Mouse (Mus musculus): ENCODE data around the gene Map6. TPM values are rescaled to one million over a fixed set of nuclear protein-coding genes. Genes with fewer than 3 reads are reported as not detected.
A peak's percentile ranks its signal among the peaks of the same experiment; 100 is the strongest.
"Not testable (repeated sequence)": the region's sequence is repeated elsewhere in the genome, so short reads cannot be mapped to it uniquely, and the experiment has no call there.

Map6 gene
- total RNA-seq, 2 experiments from 2014 or later, result 182 to 190 TPM

- intact Hi-C loops (cut with DNase I), result no loop called here
- no peak for DNase-seq (ENCODE audit: low spot score in 2 of 2)
These were observed 81.6 kb downstream of the Map6 start for GRCm38 (mm10) chr7:99348883-99349282.

DNA sequence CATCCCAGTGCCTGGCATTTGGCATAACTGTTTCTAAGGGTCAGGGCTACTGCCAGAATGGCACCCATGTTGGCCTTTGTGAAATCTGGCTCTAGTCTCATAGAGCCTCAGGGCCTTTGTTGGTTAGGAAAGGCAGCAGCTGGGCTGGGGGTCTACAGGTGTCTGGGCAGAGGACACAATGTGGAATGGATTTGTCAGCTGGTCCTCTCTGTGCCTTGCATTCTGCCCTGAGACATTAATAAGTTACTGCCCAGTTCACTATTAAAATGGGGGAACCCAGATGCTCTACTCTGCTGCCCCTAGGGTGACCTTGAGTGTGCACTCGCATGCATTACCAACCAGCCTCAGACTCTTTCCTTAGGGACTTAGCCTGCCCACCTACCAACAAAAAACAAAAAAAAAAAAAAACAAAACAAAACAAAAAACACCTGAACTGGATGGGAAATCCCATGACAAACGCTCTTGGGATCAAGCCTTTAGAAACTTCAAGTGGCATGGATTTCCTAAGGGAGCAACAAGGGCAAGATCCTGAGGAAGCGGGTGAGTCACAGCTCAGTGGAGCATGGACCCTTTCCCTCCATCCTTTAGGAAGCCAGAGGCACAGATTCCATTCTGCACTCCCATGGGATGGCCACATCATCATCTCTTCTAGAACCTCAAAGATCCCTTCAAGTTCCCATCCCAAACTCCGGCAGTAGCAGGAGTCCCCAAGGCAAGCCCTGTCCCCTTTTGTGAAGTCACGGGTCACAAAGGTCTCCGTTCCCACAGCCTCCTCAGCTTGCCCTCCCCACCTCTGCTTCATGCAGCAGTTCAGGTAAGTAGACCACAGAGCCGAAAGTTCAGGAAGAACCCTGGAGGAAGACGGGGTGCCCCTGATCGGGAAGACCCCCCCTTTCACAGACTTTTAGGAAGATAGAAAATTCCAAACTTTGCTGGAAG is 82.8 kb downstream of the Map6 start:
- intact Hi-C loops (cut with DNase I), result no loop called here
- DNase-seq (ENCODE audit: low spot score in 2 of 2), result no peak

DNA sequence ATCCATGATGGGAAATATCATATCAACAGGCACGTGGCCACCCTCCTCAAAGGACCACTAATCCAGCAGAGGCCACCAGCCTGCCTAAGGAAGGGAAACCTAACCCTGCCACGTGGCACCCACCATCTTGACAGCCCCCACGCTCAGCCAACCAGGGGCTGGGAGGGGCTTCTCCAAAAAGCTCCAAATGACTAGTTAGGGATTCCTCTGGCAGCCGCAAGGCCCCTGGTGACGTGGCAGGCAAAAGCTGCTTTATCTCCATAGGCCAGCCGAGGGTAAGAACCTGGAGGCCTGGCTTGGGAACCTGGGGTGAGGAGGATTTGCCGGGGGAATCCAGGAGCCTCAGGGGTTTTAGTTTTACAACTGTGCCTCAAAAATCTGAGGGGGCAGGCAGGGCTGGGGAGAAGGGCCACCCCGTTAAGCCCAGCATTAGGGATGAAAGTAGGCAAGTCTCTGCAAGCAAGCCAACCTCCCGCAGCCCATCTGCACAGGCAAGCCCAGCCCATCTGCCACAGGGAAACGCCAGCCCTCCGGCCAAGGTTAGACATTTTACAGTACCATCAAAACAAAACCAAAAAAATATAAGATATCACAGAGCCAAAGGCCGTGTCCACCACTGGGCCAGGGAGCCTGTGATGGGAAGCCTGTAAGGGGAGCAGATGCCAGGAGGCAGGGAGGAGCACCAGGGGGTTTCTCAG is 84.0 kb downstream of the Map6 start:
- intact Hi-C loops (cut with DNase I), result no loop called here
- no peak for DNase-seq (ENCODE audit: low spot score in 2 of 2)

GRCm38 (mm10) chr7:99351802-99352517 is 84.7 kb downstream of the Map6 start:
- DNase-seq (ENCODE audit: low spot score in 2 of 2), result no peak
- intact Hi-C loops (cut with DNase I), result no loop called here

DNA sequence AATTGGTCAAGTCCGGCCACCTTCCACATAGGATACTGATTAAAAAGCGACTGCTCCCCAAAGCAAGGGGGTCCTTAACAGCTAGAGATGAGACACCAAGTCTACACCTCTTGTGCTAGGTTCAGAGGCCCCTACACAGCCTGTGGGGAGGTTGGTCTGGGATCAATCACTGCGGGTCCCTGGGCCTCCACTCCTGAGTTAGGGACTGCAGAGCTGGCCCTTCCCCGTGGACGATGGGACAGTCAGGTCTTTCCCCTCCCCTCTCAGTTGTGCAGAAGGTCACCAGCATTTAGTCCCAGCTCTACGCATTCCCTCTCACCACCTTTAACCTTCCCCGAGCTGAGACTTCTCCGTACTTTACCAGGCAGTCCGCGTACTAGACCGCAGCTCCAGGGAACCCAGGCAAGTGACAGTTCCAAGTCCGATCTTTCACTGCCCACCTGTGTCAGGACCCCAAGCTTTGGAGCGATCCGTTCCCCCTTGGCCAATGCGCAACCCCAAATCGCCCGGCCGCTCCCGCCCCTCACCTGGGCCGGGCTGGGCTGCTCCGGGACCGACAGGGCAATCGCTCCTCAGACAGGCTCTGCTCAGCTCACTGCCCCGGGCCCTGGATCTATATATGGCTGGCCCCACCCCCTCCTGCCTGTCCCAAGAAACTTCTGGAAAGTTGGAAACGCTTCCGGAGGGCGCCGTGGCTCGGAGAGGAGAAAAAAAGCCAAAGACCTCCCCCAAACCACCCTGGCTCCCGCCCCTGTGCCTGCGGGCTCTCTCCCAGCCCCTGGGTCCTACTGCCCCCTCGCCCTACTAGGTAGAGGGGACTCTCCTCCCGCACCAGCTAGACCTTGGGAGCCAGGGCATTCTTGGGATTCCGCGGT is 85.5 kb downstream of the Map6 start, which contains the start of gene Serpinh1:
Gene Serpinh1 (minus strand): TSS at position 714 of the 875 bp plus-strand sequence.
- intact Hi-C loops (cut with DNase I), result no loop called here
- DNase-seq (ENCODE audit: low spot score in 2 of 2), result peak in 1 of 2 experiments; percentile 51

DNA sequence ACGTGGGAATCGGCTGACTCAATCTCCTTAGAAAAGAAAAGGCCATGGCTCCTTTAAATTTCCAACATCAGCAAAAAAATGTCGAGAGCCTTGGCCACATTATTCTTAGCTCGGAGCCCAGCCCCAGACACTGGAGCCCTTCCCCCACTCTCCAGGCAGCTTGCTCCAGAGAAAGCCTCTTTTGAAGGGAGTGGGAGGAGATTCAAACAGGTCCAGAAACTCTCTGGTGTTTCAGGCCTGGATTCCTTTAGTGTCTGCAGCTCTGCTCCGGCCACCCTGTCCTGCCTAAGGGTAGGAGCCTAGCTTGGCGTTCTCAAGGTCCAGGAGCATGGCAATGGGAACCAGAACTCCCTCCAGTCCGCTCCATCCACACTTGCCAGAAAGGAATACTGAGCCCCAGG is 88.5 kb downstream of the Map6 start:
- DNase-seq (ENCODE audit: low spot score in 2 of 2), result peak; percentile 81 to 91
- intact Hi-C loops (cut with DNase I), result no loop called here

GRCm38 (mm10) chr7:99356244-99356930 is 89.1 kb downstream of the Map6 start:
- intact Hi-C loops (cut with DNase I), result no loop called here
- DNase-seq (ENCODE audit: low spot score in 2 of 2), result no peak

DNA sequence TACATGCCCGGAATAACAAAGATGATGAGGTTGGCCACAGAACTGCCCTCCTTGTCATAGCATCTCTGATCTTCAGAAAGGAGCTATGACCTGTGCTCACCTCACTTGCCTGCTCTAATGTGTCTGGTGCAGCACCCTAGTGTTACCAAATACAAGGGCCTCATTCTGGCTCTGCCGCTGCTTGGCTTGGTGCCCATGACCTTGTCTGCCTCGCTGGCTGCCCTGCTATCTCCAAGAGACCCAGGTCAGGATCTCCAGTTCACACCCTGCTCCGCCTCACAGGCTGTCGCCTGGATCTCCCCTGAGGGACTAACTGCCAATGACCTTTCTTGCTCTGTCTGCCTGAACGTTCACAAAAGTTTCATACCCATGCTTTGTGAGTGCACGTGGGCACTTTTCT is 90.0 kb downstream of the Map6 start:
- intact Hi-C loops (cut with DNase I), result no loop called here
- DNase-seq (ENCODE audit: low spot score in 2 of 2), result no peak

DNA sequence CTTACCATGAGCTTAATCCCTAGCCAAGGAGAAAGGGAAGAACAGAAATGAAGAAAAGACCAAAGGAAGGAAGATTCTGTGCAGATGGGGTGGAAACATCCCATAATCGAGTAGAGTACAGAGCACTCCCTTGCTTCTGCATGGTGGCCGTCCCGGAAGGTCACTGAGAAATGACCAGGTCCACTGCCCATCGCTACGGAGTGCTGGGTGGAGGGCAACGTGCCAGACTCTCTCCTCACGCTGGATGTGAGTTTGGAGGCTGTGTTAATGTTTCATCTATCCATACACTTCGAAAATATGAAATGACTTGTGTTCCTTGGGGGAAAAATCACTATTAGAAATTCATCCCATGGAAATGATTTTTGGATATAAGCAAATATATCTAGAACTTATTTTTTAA is 91.1 kb downstream of the Map6 start:
- intact Hi-C loops (cut with DNase I), result no loop called here
- DNase-seq (ENCODE audit: low spot score in 2 of 2), result no peak

DNA sequence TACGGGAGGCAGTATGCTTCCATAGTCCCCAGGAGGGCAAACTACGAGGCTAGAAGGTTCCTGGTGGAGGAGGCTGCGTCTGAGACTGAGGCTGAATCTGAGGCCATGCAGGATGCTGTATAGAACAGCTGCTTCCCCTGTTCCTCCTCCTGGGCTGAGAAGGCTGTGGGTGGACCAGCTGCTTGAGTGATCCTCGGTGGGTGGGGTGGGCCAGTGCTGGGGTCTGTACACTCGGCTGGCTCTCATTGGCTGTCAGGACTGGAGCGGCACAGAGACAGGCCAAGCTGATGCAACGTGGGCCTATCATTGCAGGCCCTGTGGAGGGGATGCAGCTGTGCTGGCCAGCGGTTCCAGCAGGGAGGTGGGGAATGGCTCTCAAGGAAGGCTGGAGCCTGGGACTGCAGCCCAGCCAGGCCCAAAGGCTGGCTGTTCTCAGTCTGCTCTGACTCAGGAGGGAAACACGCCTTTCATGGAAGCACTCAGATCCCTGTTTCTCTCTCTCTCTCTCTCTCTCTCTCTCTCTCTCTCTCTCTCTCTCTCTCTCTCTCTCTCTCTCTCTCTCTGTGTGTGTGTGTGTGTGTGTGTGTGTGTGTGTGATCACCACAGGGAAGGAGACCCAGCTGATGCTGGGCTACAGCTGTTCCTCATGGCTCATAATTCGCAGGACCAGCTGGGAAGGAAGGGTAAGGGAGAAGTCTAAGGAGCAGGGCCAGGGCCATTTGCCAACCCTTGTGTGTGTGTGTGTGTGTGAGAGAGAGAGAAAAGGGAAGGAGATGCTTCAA is 93.0 kb downstream of the Map6 start:
- intact Hi-C loops (cut with DNase I), result no loop called here

DNA sequence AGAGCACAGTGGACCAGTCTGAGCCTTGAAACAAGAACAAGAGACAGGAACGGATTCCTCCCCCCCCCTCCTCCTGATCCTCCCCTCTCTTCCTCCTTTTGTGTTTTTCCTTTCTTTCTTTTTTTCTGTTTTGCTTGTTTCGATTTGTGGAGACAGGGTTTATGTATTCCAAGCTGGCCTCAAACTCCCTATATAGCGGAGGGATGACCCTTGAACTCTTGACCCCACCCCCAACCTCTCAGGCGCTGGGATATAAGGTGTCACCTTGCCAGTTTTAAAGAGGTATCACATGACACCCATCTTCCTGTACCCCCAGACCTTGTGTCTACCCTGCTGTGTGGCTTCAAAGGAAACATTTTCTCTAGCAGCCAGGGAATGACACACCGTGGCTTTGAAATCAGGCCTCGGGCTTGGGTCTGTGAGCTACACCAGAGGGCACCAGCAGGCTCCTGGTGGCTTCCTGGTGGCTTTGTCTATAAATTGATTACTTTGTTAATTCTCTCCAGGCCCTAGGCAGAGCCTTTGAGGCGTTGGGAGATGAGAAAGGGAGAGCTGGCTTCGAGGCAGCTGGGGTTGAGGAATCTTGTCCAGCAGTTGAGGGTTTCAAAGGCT is 93.7 kb downstream of the Map6 start:
- no peak for DNase-seq (ENCODE audit: low spot score in 2 of 2)
- intact Hi-C loops (cut with DNase I), result no loop called here

More for the DNA sequence above, 93.0 kb downstream of the Map6 start:
- DNase-seq (ENCODE audit: low spot score in 2 of 2), result peak; percentile 71 to 90

DNA sequence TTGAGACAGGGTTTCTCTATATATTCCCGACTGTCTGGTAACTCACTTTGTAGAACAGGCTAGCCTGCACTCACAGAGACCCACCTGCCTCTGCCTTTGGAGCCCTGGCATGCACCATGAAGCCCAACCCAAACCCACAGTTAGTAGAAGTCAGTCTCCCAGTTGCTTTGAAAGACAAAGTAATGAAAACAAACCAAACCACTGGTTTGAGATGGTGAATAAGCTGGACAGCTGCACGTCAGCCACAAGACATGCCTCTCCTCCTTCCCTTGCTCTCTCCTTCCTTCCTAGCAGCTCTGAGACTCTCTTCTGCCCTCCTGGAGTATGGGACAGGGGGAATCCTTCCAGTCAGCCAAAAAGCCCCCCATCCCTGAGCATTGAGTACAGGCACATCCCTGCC is 94.9 kb downstream of the Map6 start:
- intact Hi-C loops (cut with DNase I), result no loop called here
- DNase-seq (ENCODE audit: low spot score in 2 of 2), result no peak

- intact Hi-C loops (cut with DNase I), result loop anchor here (1.0 to 5.0 kb wide), 2 partner anchors 33 to 98 kb away; partner anchors contain the start of gene Map6
- peak; percentile 84 to 85 for DNase-seq (ENCODE audit: low spot score in 2 of 2)
These were observed 97.8 kb downstream of the Map6 start for GRCm38 (mm10) chr7:99365069-99365468.

DNA sequence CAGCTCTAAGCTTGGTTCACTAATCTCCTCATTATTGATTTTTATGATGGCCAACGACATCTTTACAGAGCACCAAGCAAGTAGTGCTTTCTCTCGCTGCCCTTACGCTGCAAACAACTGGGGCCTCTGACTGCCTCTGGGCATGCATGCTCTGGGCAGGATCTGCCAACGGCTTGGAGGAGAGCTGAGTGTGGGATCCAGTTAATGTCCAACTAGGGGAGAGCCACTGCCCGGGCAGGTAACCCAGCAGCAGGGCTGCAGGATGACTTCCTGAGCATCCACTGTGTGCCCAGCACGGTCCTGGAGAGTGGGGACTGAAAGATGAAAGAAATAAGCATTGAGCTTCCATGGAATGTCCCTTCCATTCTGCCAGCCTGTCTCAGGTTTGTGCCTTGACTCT is 99.5 kb downstream of the Map6 start:
- intact Hi-C loops (cut with DNase I), result loop anchor here (5.0 kb wide), 1 partner anchor 99 kb away; the partner anchor contains the start of gene Map6
- no peak for DNase-seq (ENCODE audit: low spot score in 2 of 2)

DNA sequence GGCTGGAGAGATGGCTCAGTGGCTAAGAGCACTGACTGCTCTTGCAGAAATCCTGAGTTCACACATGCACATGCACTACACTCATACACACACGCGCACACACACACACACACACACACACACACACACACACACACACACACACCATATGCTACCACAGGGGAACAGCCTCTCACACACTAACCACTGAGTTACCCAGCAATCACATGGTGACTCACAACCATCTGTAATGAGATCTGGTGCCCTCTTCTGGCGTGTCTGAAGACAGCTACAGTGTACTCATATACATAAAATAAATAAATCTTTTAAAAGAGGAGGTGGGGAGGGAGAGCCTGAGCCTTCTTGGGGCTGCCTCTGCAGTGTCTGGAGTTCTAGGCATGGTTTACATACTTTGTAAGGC is 107.1 kb downstream of the Map6 start:
- DNase-seq (ENCODE audit: low spot score in 2 of 2), result peak in 1 of 2 experiments; percentile 71
- intact Hi-C loops (cut with DNase I), result not testable (repeated sequence)

DNA sequence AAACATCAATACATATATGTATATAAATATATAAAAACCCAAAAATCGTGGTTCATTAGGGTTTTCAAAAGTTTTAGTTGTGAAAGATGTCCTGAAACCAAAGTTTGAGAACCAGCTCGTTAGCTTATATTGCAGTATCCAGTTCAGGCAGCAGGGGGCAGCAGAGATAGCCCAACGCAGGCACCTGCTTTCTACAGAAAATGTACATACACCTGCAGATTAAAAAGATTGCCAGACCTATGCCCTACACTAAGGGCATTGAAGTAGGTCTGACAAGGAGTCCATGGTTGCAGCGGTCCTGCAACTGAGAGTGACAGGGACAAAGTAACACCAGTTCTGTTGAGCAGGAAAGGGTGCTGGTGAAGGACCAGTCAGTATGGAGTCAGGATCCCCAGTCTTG is 108.2 kb downstream of the Map6 start:
- intact Hi-C loops (cut with DNase I), result loop anchor here (1.0 kb wide), 1 partner anchor 75 kb away; no protein-coding TSS in a partner anchor
- DNase-seq (ENCODE audit: low spot score in 2 of 2), result peak; percentile 77 to 88

GRCm38 (mm10) chr7:99378870-99379269 is 111.6 kb downstream of the Map6 start:
- no peak for DNase-seq (ENCODE audit: low spot score in 2 of 2)
- intact Hi-C loops (cut with DNase I), result no loop called here

Measured in left cerebral cortex, postnatal 14 days (tissue).